Mouse (Mus musculus) spleen, postnatal 36 days (tissue): ENCODE data around the gene Gm20388.

Experiments
- DNase-seq, 2 experiments: peaks; one replicate each; pipeline ENCODE4 v3.0.0; 2022; ENCODE audit warnings: low spot score in 2 of 2, mixed read lengths in 1 of 2

Gene Gm20388

DNA sequence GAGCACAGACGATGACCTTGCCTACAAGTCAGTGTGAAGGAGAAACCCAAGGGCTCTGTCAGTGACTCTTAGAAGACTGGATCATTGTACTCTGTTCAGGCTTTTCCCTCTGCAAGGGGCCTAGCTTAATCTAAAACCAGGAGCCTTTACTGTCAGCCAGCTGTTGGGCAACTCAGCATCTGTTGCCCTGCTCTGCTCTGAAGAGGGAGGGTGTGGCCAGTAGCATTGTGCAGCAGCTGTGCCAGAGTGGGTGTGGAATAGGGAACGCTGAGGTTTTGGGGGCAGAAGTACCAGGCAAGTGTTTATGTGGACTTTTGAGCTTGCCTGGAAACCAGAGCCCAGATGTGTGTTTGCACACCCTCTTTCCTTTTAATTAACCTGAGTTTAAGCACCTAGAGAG, 2111.1 kb downstream of the Gm20388 start:
- no peak for DNase-seq

DNA sequence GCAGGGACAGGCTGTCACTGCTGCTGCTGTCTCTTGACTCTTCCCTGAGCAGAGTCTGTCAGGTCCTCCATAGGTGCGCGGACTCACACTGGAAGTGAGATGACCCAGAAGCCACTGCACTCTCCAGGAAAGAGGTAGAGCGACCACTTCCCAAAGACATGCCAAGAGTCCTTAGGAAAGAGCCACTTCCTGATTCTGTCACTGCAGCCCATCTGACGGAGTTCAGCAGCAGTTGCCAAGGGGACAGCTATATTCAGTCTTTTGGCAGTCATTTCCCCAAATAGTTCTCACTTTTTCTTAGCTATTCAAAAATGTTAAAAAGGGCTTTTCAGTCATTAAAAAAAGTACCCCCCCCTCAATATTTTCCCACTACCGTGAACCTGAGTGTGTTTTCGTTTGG, 2111.6 kb downstream of the Gm20388 start:
- DNase-seq = no peak

GRCm38 (mm10) chr8:122022705-122023104, 2112.1 kb downstream of the Gm20388 start:
- DNase-seq = no peak

- no peak for DNase-seq
These were observed 2114.9 kb downstream of the Gm20388 start for GRCm38 (mm10) chr8:122025546-122025945.

DNA sequence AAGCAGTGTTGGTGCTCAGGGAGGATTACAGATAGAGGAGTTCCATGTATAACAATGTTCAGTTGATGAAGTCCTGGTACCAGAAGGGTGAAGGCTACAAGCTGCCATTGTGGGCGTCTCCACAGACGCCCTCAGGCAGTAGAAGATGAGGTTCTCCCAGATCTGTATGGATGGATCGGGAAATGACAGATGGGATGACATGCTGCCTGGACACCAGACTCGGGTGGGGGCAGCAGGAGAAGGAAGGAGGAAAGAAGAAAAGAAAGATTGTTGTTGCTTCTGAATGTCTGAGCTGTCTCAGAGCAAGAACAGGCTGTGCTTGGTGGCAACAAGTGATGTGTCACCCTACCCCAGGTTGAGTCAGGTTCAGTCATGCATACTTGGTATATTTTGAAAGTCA, 2117.5 kb downstream of the Gm20388 start:
- DNase-seq = no peak

GRCm38 (mm10) chr8:122030965-122031364, 2120.3 kb downstream of the Gm20388 start:
- DNase-seq = no peak

GRCm38 (mm10) chr8:122032741-122033140, 2122.1 kb downstream of the Gm20388 start:
- DNase-seq = no peak

- no peak for DNase-seq
These were observed 2124.9 kb downstream of the Gm20388 start for GRCm38 (mm10) chr8:122035543-122035942.

DNA sequence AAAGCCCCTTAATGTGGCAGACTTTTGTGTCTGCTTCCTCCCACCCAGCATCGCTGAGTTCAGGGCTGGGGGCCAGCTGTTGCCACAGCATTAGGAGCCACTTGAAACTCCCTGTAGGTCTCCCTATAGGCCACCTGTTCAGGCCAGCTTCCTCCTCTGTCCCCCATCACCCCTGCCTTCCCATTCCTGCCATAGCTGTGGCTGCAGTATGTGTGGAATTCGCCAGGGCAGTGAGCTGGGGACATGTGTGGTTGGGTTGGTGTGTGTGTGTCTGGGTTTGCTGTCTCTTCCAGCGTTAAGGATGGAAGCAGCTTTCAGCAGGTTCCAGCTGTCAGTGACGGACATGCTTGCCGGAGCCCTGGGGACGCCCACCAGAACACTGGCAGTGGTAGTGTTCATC, 2125.7 kb downstream of the Gm20388 start:
- DNase-seq = no peak

GRCm38 (mm10) chr8:122037279-122037678, 2126.6 kb downstream of the Gm20388 start:
- DNase-seq = no peak

- DNase-seq = no peak
These were observed 2127.4 kb downstream of the Gm20388 start for GRCm38 (mm10) chr8:122038076-122038475.

- DNase-seq = no peak
These were observed 2128.8 kb downstream of the Gm20388 start for GRCm38 (mm10) chr8:122039452-122039851.

- no peak for DNase-seq
These were observed 2136.7 kb downstream of the Gm20388 start for GRCm38 (mm10) chr8:122047206-122047870.

DNA sequence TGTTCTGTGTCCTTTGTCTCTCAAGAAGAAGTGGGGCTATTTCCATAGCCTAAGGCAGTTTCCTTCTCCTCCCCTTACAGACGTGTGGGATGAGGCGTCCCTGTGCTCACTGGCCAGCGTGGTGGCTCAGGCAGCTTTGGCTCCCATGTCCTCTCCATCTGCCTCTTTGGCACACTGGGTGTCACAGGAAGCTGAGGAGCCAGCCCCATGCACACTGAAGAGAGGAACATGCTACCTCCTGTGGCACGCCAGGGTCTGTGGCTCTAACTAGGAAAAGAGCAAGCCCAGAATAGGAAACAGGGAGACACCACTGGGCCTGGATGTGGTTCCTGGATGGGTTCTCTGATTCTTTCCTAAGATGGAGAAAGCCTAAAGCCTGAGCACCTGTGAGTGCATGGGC, 2138.6 kb downstream of the Gm20388 start:
- no peak for DNase-seq

- no peak for DNase-seq
These were observed 2139.3 kb downstream of the Gm20388 start for GRCm38 (mm10) chr8:122049923-122050322.

DNA sequence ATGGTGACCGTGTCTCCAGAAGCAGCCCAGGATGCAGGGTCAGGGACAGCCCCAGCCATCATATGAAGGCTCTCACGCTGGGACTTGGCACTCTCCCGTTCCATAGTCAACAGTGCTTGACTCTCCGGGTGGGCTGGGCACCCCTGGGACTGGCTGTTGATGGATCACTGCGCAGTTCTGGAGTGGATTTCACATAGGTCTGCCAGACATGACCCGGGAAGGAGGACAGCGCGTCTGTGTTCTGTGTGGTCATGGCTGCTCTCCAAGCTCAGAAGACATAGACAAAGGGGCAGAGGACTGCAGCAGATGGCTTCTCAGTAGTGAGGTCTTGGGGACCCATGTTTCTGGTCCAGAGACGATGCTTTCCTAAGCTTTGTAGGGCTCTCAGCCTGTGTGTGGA, 2140.0 kb downstream of the Gm20388 start:
- no peak for DNase-seq

DNA sequence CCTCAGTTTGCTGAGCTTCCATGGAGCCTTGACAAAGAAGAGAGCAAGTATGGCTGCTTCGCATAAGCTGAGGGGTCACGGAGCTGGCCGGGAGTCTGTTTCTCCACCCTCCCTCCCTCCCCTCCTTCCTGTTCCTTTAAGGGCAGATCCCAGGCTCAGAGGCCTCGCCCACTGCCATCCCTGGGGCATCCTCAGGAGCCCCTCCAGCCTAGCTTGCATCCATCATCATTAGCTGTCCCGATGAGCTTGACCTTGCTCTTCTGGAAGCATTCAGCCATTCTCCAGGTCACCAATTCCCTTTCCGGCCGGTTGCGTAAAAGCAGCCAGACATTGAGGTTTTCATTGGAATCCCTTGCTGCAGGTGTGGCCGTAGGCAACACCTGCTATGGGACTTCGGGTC, 2144.7 kb downstream of the Gm20388 start:
- no peak for DNase-seq

- no peak for DNase-seq
These were observed 2145.5 kb downstream of the Gm20388 start for GRCm38 (mm10) chr8:122056113-122056512.

DNA sequence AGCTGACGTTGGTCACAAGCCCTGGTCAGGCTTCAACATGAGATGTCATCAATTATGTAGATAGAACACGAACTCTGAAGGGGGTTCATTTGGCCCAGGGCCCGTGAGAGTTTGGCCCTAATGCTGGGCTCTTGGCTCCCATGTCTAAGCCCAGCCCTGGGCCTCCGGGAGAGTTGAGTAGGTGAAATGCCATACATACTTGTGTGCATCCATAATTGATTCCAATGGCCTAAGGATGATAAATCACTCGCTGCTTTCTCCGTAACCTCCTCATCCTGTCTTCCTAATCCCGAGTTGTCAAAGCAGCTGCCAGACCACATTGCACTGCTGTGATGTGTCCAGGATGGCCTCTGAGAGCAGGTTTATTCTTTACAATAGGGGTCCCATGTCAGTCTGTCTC, 2146.2 kb downstream of the Gm20388 start:
- DNase-seq = no peak

GRCm38 (mm10) chr8:122058510-122058909, 2147.9 kb downstream of the Gm20388 start:
- no peak for DNase-seq

- DNase-seq = no peak
These were observed 2148.3 kb downstream of the Gm20388 start for GRCm38 (mm10) chr8:122058951-122059350.

GRCm38 (mm10) chr8:122062508-122063223, 2152.0 kb downstream of the Gm20388 start:
- no peak for DNase-seq

- no peak for DNase-seq
These were observed 2153.7 kb downstream of the Gm20388 start for GRCm38 (mm10) chr8:122064353-122064752.
